Mouse (Mus musculus) cortical plate, adult 2 months (tissue): ENCODE results near the gene Acss1. TPM values are rescaled to one million over a fixed set of nuclear protein-coding genes. Genes with fewer than 3 reads are reported as not detected.

Experiments used
- H3K27ac ChIP-seq: fragments of 200-500 bp; 2 replicates; pipeline ENCODE4 v1.5.1; 2012; ENCODE audit warnings: low read length, control low read depth, inconsistent platforms; ENCODE audit not compliant: insufficient read depth
- H3K4me1 ChIP-seq: fragments of 200-500 bp; 2 replicates; pipeline ENCODE4 v1.6.1; 2011; ENCODE audit warnings: low read length; ENCODE audit not compliant: control insufficient read depth, insufficient read depth
- H3K4me3 ChIP-seq: fragments of 200-500 bp; 2 replicates; pipeline ENCODE4 v1.5.1; 2011; ENCODE audit warnings: mild to moderate bottlenecking, low read length, control low read depth; ENCODE audit not compliant: insufficient read depth
- CTCF ChIP-seq: fragments of 200-500 bp; IDR thresholded peaks from 2 replicates; pipeline ENCODE4 v1.5.1; 2011; ENCODE audit warnings: mild to moderate bottlenecking, control low read depth, low read length; ENCODE audit not compliant: insufficient read depth; ENCODE audit errors: extremely low read depth
- POLR2A ChIP-seq: fragments of 200-500 bp; IDR thresholded peaks from 2 replicates; pipeline ENCODE4 v1.6.1; 2011; ENCODE audit warnings: mild to moderate bottlenecking, low read length, control low read depth; ENCODE audit not compliant: insufficient read depth; ENCODE audit errors: extremely low read depth
- polyA plus RNA-seq: library from polyadenylated mRNA; depleted of rRNA; stranded (reverse); fragments of >200 nt; gene quantifications from 2 replicates; pipeline ENCODE4 v1.2.3, GENCODE M21; 2012; rRNA removed

Acss1 gene
- polyA plus RNA-seq, 1 experiment = 28.8 TPM

- Histone ChIP-seq H3K4me1 (no peaks in the 10 kb centered on the region), H3K4me3 (no peak overlapping the region), H3K27ac (no peak overlapping the region)
- TF ChIP-seq POLR2A = no peak
- no peak for TF ChIP-seq CTCF
These were observed 88.7 kb downstream of the Acss1 start for GRCm38 (mm10) chr2:150579628-150580027.

- Histone ChIP-seq H3K27ac (no peak overlapping the region), H3K4me1 (no peaks in the 10 kb centered on the region), H3K4me3 (no peak overlapping the region)
- no peak for TF ChIP-seq POLR2A
- TF ChIP-seq CTCF = no peak
These were observed 89.7 kb downstream of the Acss1 start for GRCm38 (mm10) chr2:150578603-150579002.

GRCm38 (mm10) chr2:150576256-150576655 is 92.0 kb downstream of the Acss1 start:
- H3K4me1 ChIP-seq = no peaks in the 10 kb centered on the region
- no peak overlapping the region for H3K4me3 ChIP-seq
- TF ChIP-seq CTCF (no peak), POLR2A (no peak)
- no peak overlapping the region for H3K27ac ChIP-seq

GRCm38 (mm10) chr2:150572463-150572862 is 95.8 kb downstream of the Acss1 start:
- H3K4me1 ChIP-seq = no peaks in the 10 kb centered on the region
- TF ChIP-seq POLR2A (no peak), CTCF (no peak)
- H3K4me3 ChIP-seq = no peak overlapping the region
- H3K27ac ChIP-seq = no peak overlapping the region

GRCm38 (mm10) chr2:150570761-150571160 is 97.5 kb downstream of the Acss1 start:
- Histone ChIP-seq H3K4me3 (no peak overlapping the region), H3K27ac (no peak overlapping the region), H3K4me1 (no peaks in the 10 kb centered on the region)
- TF ChIP-seq CTCF (no peak), POLR2A (no peak)

GRCm38 (mm10) chr2:150569847-150570590 is 98.3 kb downstream of the Acss1 start, which contains the start of gene Cst7:
Cst7 (plus strand) TSS chr2:150570415.
- Histone ChIP-seq H3K4me3 (no peak within 1 kb of the TSS), H3K4me1 (no peaks in the 10 kb centered on the region), H3K27ac (no peak within 1 kb of the TSS)
- no peak for TF ChIP-seq POLR2A
- no peak for TF ChIP-seq CTCF

Other genes with a start within 250 kb of the Acss1 start
- 1.2 and 1.4 TPM in 2 replicates for gene Zfp442, start 217.0 kb downstream of the Acss1 start, polyA plus RNA-seq
- not detected in 2 replicates for gene Zfp345, start 183.4 kb downstream of the Acss1 start, polyA plus RNA-seq
- 0.21 and 0.42 TPM in 2 replicates for gene Cst7, start 98.1 kb downstream of the Acss1 start, polyA plus RNA-seq
- gene Apmap, start 59.9 kb downstream of the Acss1 start, polyA plus RNA-seq = 59.1 and 66.9 TPM in 2 replicates
- gene Vsx1, start 20.9 kb upstream of the Acss1 start, polyA plus RNA-seq = 0.13 and 0.27 TPM in 2 replicates
- 56.2 and 57.8 TPM in 2 replicates for gene Entpd6, start 80.5 kb upstream of the Acss1 start, polyA plus RNA-seq
- gene Pygb, start 118.2 kb upstream of the Acss1 start, polyA plus RNA-seq = 131 and 133 TPM in 2 replicates
- gene Abhd12, start 236.2 kb upstream of the Acss1 start, polyA plus RNA-seq = 352 and 361 TPM in 2 replicates
- 1.6 and 1.9 TPM in 2 replicates for gene Gins1, start 236.9 kb upstream of the Acss1 start, polyA plus RNA-seq